Mouse (Mus musculus) stomach, postnatal 0 days (tissue): ENCODE results near the gene Zer1. TPM values are rescaled to one million over a fixed set of nuclear protein-coding genes. Genes with fewer than 3 reads are reported as not detected.

ENCODE experiments used
- ATAC-seq: fragments of 200-750 bp; cut with Nextera tagmentation; 2 replicates; pipeline ENCODE4 v1.8.0; 2017; ENCODE audit not compliant: low FRiP score, low TSS enrichment
- DNase-seq: peaks from one replicate; pipeline ENCODE4 v3.0.0-alpha.2; 2016; ENCODE audit warnings: low spot score
- H3K27ac ChIP-seq: fragments of 300-500 bp; sonication (generic); replicated peaks from 2 replicates; pipeline ENCODE4 v1.5.1; 2014; ENCODE audit warnings: mild to moderate bottlenecking, control low read depth
- H3K27me3 ChIP-seq: fragments of 300-500 bp; sonication (generic); 2 replicates; pipeline ENCODE4 v1.6.1; 2014; ENCODE audit warnings: low read length; ENCODE audit not compliant: control insufficient read depth, insufficient read depth
- H3K36me3 ChIP-seq: fragments of 300-500 bp; sonication (generic); 2 replicates; pipeline ENCODE4 v1.6.1; 2014; ENCODE audit warnings: low read length, mixed read lengths; ENCODE audit not compliant: control insufficient read depth, insufficient read depth
- H3K4me1 ChIP-seq: fragments of 300-500 bp; sonication (generic); replicated peaks from 2 replicates; pipeline ENCODE4 v1.6.1; 2014; ENCODE audit warnings: antibody characterized with exemption; ENCODE audit not compliant: control insufficient read depth, insufficient read depth
- H3K4me2 ChIP-seq: fragments of 300-500 bp; sonication (generic); replicated peaks from 2 replicates; pipeline ENCODE4 v1.6.1; 2014; ENCODE audit warnings: low read depth, mild to moderate bottlenecking, control low read depth, moderate library complexity
- H3K4me3 ChIP-seq: fragments of 300-500 bp; sonication (generic); 2 replicates; pipeline ENCODE4 v1.5.1; 2014; ENCODE audit warnings: low read depth, low read length, control low read depth
- H3K9ac ChIP-seq: fragments of 300-500 bp; sonication (generic); 2 replicates; pipeline ENCODE4 v1.6.1; 2014; ENCODE audit warnings: mild to moderate bottlenecking, low read length, control low read depth, mixed read lengths
- H3K9me3 ChIP-seq: fragments of 300-500 bp; sonication (generic); 2 replicates; pipeline ENCODE4 v1.6.1; 2016; ENCODE audit warnings: low read length; ENCODE audit not compliant: control insufficient read depth
- CTCF ChIP-seq: IDR thresholded peaks from 2 replicates; pipeline ENCODE4 v1.5.1; 2016; ENCODE audit warnings: antibody characterized with exemption, low read depth, mild to moderate bottlenecking, moderate library complexity
- EP300 ChIP-seq: optimal IDR thresholded peaks from 2 replicates; pipeline ENCODE3; 2016; ENCODE audit warnings: antibody characterized with exemption
- WGBS: fragments of 180-500 bp; shearing (Covaris S2); extraction: QIAGEN DNeasy Blood & Tissue Kit; methylation state at CpG from one replicate; pipeline ENCODE4 v1.1.7; 2014; 5-methylcytosine and 5-hydroxymethylcytosine counted together
- polyA plus RNA-seq: library from polyadenylated mRNA; unstranded; fragments of >200 nt; fragmentation: Nextera tagmentation; extraction: Ambion mirVana; gene quantifications from 2 replicates; pipeline ENCODE4 v1.2.1, GENCODE M21; 2015

Zer1 gene
- polyA plus RNA-seq, 1 experiment from 2014 or later, result 3.1 TPM

DNA sequence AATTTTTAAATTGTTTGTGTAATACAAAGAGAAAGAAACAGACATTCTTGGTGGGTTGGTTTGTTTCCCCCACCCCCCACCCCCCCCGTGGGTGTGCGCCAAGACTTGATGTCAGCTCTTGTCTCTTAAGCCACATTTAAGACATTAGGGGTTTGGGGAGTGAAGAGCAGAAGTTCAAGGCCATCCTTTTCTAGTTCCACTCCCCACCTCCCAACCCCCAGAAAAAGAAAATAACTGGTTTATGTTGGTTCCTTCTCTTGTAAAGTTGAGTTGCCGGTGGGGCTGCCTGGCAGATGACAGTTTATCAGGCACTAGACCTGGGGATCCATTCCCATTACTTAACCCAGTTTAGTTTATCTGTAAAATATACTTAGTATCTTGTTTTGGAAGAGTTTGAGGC is 60.1 kb downstream of the Zer1 start:
- H3K4me2 ChIP-seq, result peak overlapping the region; percentile 91; the same call in 1 of the 2 replicates
- 31% methylated on average over 3 of the region's 3 CpGs for WGBS
- H3K4me1 ChIP-seq, result peaks cover 2% of the 10 kb centered on the region; the same call in 1 of the 2 replicates
- H3K27ac ChIP-seq, result peak overlapping the region; percentile 93
- H3K36me3 ChIP-seq, result no peaks in the 10 kb centered on the region
- no peaks in the 10 kb centered on the region for H3K27me3 ChIP-seq
- H3K4me3 ChIP-seq, result no peak overlapping the region
- DNase-seq, result no peak
- H3K9ac ChIP-seq, result peak overlapping the region; percentile 31; the same call in 1 of the 2 replicates
- no peak for ATAC-seq
- no peaks in the 10 kb centered on the region for H3K9me3 ChIP-seq
- no peak for TF ChIP-seq CTCF
- TF ChIP-seq EP300, result no peak

DNA sequence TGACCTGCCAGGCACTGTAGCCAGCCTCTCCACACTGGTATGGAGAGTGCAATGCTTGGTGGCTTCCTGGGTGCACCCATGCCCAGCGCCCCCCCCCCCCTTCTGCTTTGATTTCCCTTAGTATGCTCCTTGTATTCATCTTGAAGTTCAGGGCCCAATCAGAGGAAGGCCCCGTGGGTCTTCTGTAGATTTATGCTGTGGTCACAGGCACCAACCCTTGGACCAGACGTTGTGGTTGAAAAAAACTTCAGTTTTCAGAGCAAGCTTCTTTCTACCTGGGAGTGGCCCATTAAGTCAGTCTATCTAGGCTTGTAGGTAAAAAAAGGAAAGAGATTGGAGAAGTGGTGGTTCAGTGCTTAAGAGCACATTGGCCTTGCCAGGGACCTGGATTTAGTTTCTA is 60.6 kb downstream of the Zer1 start:
- Histone ChIP-seq H3K27me3 (no peaks in the 10 kb centered on the region), H3K4me3 (peak overlapping the region; percentile 54), H3K9ac (peak overlapping the region; percentile 75; the same call in 1 of the 2 replicates), H3K4me1 (peaks cover 2% of the 10 kb centered on the region; the same call in 1 of the 2 replicates), H3K36me3 (no peaks in the 10 kb centered on the region), H3K9me3 (no peaks in the 10 kb centered on the region), H3K4me2 (peak overlapping the region; percentile 91), H3K27ac (peak overlapping the region; percentile 93)
- DNase-seq (peak; percentile 40), ATAC-seq (no peak)
- WGBS, result 17% methylated on average over 2 of the region's 3 CpGs
- TF ChIP-seq CTCF (no peak), EP300 (no peak)

DNA sequence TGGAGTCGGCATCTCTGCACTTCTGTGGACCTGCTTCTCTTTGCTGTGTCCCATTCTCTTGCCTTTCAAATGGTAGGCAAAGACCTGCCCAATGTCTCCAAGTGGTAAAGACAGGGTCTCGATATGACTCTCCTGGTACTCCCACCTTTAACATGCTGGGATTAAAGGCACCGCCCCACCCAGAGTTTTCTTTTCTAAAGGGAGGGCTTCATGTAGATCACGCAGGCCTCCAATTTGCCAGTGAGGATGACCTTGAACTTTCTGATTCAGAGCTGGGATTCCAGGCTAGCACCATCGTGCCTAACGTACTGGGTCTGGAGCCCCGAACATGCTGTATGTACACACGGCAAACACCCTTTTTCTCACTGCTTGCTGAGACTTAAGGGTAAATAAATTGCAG is 61.1 kb downstream of the Zer1 start:
- no peak for TF ChIP-seq CTCF
- no peak for TF ChIP-seq EP300
- H3K27me3 ChIP-seq, result no peaks in the 10 kb centered on the region
- H3K9ac ChIP-seq, result peak overlapping the region; percentile 75; the same call in 1 of the 2 replicates
- H3K9me3 ChIP-seq, result no peaks in the 10 kb centered on the region
- H3K4me3 ChIP-seq, result peak overlapping the region; percentile 54
- WGBS, result 6% methylated on average over 8 of the region's 8 CpGs
- H3K4me2 ChIP-seq, result peak overlapping the region; percentile 91
- H3K36me3 ChIP-seq, result no peaks in the 10 kb centered on the region
- no peak for DNase-seq
- peaks cover 2% of the 10 kb centered on the region; the same call in 1 of the 2 replicates for H3K4me1 ChIP-seq
- ATAC-seq, result no peak
- peak overlapping the region; percentile 93 for H3K27ac ChIP-seq

DNA sequence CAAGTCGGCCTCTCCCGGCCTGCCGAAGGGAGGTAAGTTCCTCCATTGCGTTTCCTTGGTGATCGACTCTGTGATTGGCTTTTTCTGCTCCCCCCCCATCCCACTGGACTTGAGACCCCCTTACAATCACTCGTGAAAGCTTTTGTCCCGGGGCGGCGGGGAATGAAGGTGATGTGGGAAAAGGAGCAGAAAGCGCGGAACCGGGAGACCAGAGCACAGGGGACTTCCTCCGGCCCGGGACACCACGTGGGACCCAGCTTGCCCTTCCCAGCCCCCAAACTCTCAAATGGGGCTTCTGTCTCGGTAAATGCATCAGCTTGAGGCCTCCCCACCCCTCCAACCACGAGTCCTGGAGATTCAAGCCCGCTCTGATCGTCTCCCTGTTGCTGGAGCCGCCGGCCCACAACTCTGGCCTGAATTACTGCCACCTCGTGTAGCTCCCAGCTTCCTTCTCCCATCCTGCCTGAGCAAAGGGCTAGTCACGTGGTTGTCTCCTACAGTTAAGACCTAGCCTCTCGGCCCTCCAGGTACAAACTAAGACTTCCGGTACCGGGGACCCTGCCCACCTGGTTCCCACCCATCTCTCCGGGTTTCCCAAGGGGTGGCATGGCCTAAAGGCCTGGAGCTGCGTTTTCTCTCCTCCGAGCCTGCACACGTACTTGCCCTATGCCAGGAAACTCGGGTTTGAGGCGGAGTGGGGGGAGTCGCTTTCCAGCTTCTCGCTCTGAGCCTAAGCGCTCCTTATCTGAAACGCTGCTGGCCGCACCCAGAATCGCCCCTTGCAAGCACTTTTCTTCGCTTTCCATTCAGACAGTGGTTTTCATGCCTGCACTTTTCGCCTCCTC is 61.9 kb downstream of the Zer1 start:
- Histone ChIP-seq H3K9ac (peak overlapping the region; percentile 75), H3K36me3 (no peaks in the 10 kb centered on the region), H3K4me3 (peak overlapping the region; percentile 54), H3K4me2 (peak overlapping the region; percentile 91), H3K27ac (peak overlapping the region; percentile 93), H3K4me1 (peaks cover 2% of the 10 kb centered on the region; the same call in 1 of the 2 replicates), H3K27me3 (no peaks in the 10 kb centered on the region), H3K9me3 (no peaks in the 10 kb centered on the region)
- TF ChIP-seq EP300, result no peak
- TF ChIP-seq CTCF, result peak; percentile 18; the same call in 1 of the 2 replicates
- DNase-seq (peak; percentile 77), ATAC-seq (peak; percentile 50)
- under 1% methylated on average over 40 of the region's 40 CpGs for WGBS

DNA sequence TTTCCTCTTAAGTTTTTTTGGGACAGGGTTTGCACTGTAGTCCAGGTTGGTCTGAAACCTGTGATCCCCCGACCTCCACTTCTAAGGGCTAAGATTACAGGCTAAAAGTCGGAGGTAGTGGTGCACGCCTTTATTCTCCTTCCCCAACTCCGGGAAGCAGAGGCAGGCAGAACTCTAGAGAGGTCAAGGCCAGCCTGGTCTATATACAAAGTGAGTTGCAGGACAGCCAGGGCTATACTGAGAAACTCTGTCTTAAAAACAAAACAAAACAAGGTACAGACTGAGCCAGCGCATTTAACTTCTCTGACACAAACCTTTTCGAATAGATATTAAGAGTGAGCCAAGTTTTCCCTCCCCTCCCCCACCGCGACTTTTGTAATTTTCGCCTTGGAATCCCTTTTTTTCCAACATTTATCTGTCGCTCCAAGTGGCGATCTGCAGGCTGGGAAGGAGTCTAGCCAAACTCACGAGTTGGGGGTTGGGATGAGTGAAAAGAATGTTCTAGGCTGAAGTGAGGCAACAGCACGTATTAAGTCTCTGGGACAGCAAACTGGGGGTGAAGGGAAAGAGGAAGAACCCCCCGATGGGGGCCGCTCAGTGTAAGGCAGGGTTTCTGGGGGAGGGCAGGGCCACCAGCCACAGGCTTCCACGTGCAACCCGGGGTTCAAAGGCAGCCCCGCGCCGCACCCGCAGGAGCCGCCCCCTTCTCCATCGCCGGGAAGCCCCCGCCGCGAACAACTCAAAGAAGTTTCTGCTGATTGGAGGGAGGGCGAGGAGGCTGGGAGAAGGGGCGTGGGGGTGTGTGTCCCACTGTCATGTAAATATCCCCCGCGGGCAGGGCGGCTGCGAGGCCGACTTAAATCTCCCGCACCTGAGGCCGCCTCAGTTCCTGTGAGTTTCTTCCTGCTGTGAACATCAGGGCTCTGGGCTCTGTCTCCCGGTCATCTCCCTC is 62.9 kb downstream of the Zer1 start:
- Histone ChIP-seq H3K4me1 (peaks cover 2% of the 10 kb centered on the region; the same call in 1 of the 2 replicates), H3K9me3 (no peaks in the 10 kb centered on the region), H3K27me3 (no peaks in the 10 kb centered on the region), H3K27ac (peak overlapping the region; percentile 93), H3K36me3 (no peaks in the 10 kb centered on the region), H3K4me2 (peak overlapping the region; percentile 91), H3K4me3 (peak overlapping the region; percentile 54), H3K9ac (peak overlapping the region; percentile 75)
- DNase-seq (peak; percentile 55), ATAC-seq (no peak)
- 7% methylated on average over 37 of the region's 37 CpGs for WGBS
- TF ChIP-seq CTCF, result no peak
